Mouse (Mus musculus): ENCODE data around the gene Utrn. TPM values are rescaled to one million over a fixed set of nuclear protein-coding genes. Genes with fewer than 3 reads are reported as not detected.
A peak's percentile ranks its signal among the peaks of the same experiment; 100 is the strongest.

Gene Utrn
- polyA plus RNA-seq, 1 experiment, result 13.9 TPM

DNA sequence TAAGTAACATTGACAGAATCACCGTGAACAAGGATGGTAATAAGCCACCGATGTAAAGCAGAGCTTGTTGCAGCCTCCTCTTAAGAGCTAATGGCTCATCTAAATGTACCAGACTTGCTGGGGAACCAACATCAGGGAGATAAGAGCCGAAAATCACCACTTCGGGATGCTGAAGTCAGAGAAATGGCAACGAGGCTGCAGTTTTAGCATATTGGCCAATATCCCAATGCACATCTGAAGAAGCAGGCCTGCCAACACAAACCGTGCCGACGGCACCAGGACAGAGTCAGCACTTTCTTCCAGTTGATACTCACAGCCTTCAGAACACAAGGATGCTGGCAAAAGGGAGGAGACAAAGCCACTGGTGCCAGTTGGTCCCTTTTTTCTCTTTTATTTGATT, 442.3 kb downstream of the Utrn start:
- H3K4me2 ChIP-seq (ENCODE audit: low read depth), result no peak overlapping the region
- no peak overlapping the region for H3ac ChIP-seq (ENCODE audit: control insufficient read depth, insufficient read length)
- H3K36me3 ChIP-seq (ENCODE audit: control insufficient read depth, insufficient read depth), result no peaks in the 10 kb centered on the region
- H3K79me2 ChIP-seq (ENCODE audit: control insufficient read depth, insufficient read depth), result no peaks in the 10 kb centered on the region
- TF ChIP-seq SRF (IDR thresholded peaks at IDR 0.05; ENCODE audit: control insufficient read depth, insufficient read length, low read depth) (no peak), POLR2AphosphoS2 (IDR thresholded peaks at IDR 0.05; ENCODE audit: insufficient read length, low read depth) (no peak), MYOD1 (IDR thresholded peaks at IDR 0.05; ENCODE audit: control insufficient read depth in 1 of 3, insufficient read length in 2 of 3, low read depth in 2 of 3) (no peak), MAX (IDR thresholded peaks at IDR 0.05; ENCODE audit: low read depth) (no peak), POLR2A (IDR thresholded peaks at IDR 0.05; ENCODE audit: insufficient read length, low read depth) (no peak), MYOG (IDR thresholded peaks at IDR 0.05; ENCODE audit: control insufficient read depth in 1 of 3, insufficient read depth in 1 of 3, insufficient read length in 2 of 3, low read depth in 2 of 3) (no peak)
- no peaks in the 10 kb centered on the region for H3K27me3 ChIP-seq (ENCODE audit: control insufficient read depth, insufficient read depth, insufficient read length)
- no peak overlapping the region for H3K4me3 ChIP-seq

GRCm38 (mm10) chr10:12424944-12425343, 444.2 kb downstream of the Utrn start:
- H3ac ChIP-seq (ENCODE audit: control insufficient read depth, insufficient read length), result no peak overlapping the region
- no peaks in the 10 kb centered on the region for H3K36me3 ChIP-seq (ENCODE audit: control insufficient read depth, insufficient read depth)
- TF ChIP-seq POLR2AphosphoS2 (IDR thresholded peaks at IDR 0.05; ENCODE audit: insufficient read length, low read depth) (no peak), MYOG (IDR thresholded peaks at IDR 0.05; ENCODE audit: control insufficient read depth in 1 of 3, insufficient read depth in 1 of 3, insufficient read length in 2 of 3, low read depth in 2 of 3) (no peak), CEBPB (IDR thresholded peaks at IDR 0.05; ENCODE audit: insufficient read depth, poor library complexity, severe bottlenecking) (no peak), SRF (IDR thresholded peaks at IDR 0.05; ENCODE audit: control insufficient read depth, insufficient read length, low read depth) (no peak), MYOD1 (IDR thresholded peaks at IDR 0.05; ENCODE audit: control insufficient read depth in 1 of 3, insufficient read length in 2 of 3, low read depth in 2 of 3) (no peak), TCF3 (IDR thresholded peaks at IDR 0.05; ENCODE audit: insufficient read length, low read depth) (no peak)
- H3K4me2 ChIP-seq (ENCODE audit: low read depth), result peak overlapping the region; percentile 19
- no peaks in the 10 kb centered on the region for H3K79me2 ChIP-seq (ENCODE audit: control insufficient read depth, insufficient read depth)
- H3K4me3 ChIP-seq, result no peak overlapping the region
- H3K27me3 ChIP-seq (ENCODE audit: control insufficient read depth, insufficient read depth, insufficient read length), result no peaks in the 10 kb centered on the region

DNA sequence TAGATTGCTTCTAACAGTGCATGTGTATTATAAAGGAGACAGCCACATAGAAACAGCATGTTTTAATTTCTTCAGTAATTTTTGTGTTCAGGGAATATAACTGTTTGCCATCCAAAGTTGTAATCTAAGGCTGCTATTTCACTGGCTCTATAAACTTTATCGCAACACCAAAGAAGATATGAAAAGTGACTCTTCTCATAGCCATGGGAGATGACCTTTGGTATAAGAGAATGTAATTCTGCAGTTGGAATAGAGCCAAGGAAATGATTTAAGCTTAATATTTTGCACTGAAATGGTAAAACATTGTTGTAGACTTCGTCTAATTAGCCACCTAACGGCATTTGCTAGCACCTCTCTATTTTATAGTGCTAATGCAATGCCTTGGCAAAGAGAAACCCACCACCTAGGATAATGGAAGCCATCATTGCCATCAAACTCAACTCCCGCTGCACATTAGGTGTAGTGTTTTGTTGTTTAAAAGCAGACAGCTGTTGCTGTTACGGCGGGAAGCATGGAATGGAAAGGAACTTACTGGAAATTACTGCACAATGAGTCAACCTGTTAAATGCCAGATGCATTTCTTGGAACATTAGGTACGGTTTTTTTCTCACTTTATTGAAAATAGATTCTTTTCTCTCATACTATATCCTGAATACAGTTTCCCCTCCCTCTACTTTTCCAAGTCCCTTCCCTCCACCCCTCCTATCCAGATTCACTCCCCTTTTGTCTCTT, 445.0 kb downstream of the Utrn start:
- Histone ChIP-seq H3K4me2 (ENCODE audit: low read depth) (peak overlapping the region; percentile 19), H3K4me3 (no peak overlapping the region), H3K79me2 (ENCODE audit: control insufficient read depth, insufficient read depth) (no peaks in the 10 kb centered on the region), H3K36me3 (ENCODE audit: control insufficient read depth, insufficient read depth) (no peaks in the 10 kb centered on the region), H3ac (ENCODE audit: control insufficient read depth, insufficient read length) (no peak overlapping the region), H3K27me3 (ENCODE audit: control insufficient read depth, insufficient read depth, insufficient read length) (no peaks in the 10 kb centered on the region)
- TF ChIP-seq MYOG (IDR thresholded peaks at IDR 0.05; ENCODE audit: control insufficient read depth in 1 of 3, insufficient read depth in 1 of 3, insufficient read length in 2 of 3, low read depth in 2 of 3) (no peak), MYOD1 (IDR thresholded peaks at IDR 0.05; ENCODE audit: control insufficient read depth in 1 of 3, insufficient read length in 2 of 3, low read depth in 2 of 3) (peak in 1 of 3 experiments; percentile 16)

DNA sequence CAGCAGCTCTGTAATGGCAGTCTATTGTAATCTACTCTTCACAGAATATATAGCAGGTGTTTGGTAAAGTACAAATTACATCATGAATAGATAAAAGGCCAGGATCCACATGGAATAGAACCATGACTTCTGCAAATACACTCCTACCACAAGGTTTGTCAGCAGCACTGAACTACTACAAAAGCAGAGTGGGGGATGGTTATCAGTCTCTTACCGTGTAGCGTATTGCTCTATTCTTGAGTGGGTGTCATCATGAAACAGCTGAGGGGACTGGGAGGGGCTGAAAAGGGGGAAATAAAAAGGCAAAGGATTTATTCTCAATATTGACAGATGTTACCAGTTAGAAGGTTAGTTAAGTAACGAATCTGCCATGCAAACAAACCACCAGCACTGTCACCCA, 454.2 kb downstream of the Utrn start:
- Histone ChIP-seq H3K79me2 (ENCODE audit: control insufficient read depth, insufficient read depth) (no peaks in the 10 kb centered on the region), H3ac (ENCODE audit: control insufficient read depth, insufficient read length) (no peak overlapping the region), H3K27me3 (ENCODE audit: control insufficient read depth, insufficient read depth, insufficient read length) (no peaks in the 10 kb centered on the region), H3K36me3 (ENCODE audit: control insufficient read depth, insufficient read depth) (peaks cover 5% of the 10 kb centered on the region), H3K4me2 (ENCODE audit: low read depth) (no peak overlapping the region), H3K4me3 (no peak overlapping the region)
- TF ChIP-seq TCF3 (IDR thresholded peaks at IDR 0.05; ENCODE audit: insufficient read length, low read depth), result no peak
- TF ChIP-seq POLR2A (IDR thresholded peaks at IDR 0.05; ENCODE audit: insufficient read length, low read depth), result no peak
- no peak for TF ChIP-seq SRF (IDR thresholded peaks at IDR 0.05; ENCODE audit: control insufficient read depth, insufficient read length, low read depth)
- no peak for TF ChIP-seq USF1 (IDR thresholded peaks at IDR 0.05; ENCODE audit: low read depth)
- no peak for TF ChIP-seq TCF12 (IDR thresholded peaks at IDR 0.05; ENCODE audit: insufficient read depth, poor library complexity, severe bottlenecking)
- no peak for TF ChIP-seq MYOG (IDR thresholded peaks at IDR 0.05; ENCODE audit: control insufficient read depth in 1 of 3, insufficient read depth in 1 of 3, insufficient read length in 2 of 3, low read depth in 2 of 3)
- TF ChIP-seq CEBPB (IDR thresholded peaks at IDR 0.05; ENCODE audit: insufficient read depth, poor library complexity, severe bottlenecking), result no peak
- TF ChIP-seq POLR2AphosphoS2 (IDR thresholded peaks at IDR 0.05; ENCODE audit: insufficient read length, low read depth), result no peak
- no peak for TF ChIP-seq MAX (IDR thresholded peaks at IDR 0.05; ENCODE audit: low read depth)
- no peak for TF ChIP-seq E2F4 (IDR thresholded peaks at IDR 0.05; ENCODE audit: insufficient read depth)
- TF ChIP-seq MYOD1 (IDR thresholded peaks at IDR 0.05; ENCODE audit: control insufficient read depth in 1 of 3, insufficient read length in 2 of 3, low read depth in 2 of 3), result no peak
- TF ChIP-seq REST (IDR thresholded peaks at IDR 0.05; ENCODE audit: insufficient read depth, insufficient read length), result no peak

DNA sequence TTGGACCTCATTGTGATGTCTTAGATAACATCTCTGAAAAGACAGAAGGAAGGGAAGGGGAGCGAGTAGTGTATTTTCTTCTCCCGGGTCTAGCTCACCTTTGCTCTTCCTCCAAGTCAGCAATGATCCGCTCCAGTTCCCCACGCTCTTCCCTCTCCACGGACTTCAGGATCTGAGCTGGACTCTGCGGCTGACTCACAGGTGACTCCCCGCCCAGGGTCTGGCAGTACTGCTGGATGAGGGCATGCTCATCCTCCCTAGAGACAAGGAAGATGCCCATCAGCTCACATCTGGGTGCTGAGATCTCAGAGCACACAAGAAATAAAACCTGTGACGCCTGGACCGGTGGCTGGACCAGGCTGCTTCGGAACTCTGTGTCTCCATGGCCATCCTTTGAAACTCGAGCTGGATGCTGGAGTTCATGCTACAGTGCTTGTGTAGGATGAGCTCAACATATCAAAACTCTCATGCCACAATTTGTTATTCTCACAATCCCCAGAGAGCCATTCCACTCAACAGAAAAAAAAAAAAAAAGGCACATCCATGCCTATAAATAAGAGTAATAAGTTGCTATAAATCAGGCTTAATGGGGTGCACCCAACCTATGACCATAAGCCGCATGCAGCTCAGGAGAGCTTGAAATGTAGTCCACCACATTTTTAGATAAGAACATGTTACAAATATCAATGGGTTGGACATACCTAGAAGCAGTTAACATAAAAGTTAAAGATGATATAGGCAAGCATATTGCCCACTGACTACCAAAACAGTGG, 462.6 kb downstream of the Utrn start:
- no peak overlapping the region for H3ac ChIP-seq (ENCODE audit: control insufficient read depth, insufficient read length)
- H3K4me3 ChIP-seq, result no peak overlapping the region
- H3K27me3 ChIP-seq (ENCODE audit: control insufficient read depth, insufficient read depth, insufficient read length), result no peaks in the 10 kb centered on the region
- TF ChIP-seq REST (IDR thresholded peaks at IDR 0.05; ENCODE audit: insufficient read depth, insufficient read length) (no peak), MYOD1 (IDR thresholded peaks at IDR 0.05; ENCODE audit: control insufficient read depth in 1 of 3, insufficient read length in 2 of 3, low read depth in 2 of 3) (no peak), MAX (IDR thresholded peaks at IDR 0.05; ENCODE audit: low read depth) (no peak), TCF12 (IDR thresholded peaks at IDR 0.05; ENCODE audit: insufficient read depth, poor library complexity, severe bottlenecking) (no peak), CEBPB (IDR thresholded peaks at IDR 0.05; ENCODE audit: insufficient read depth, poor library complexity, severe bottlenecking) (no peak), E2F4 (IDR thresholded peaks at IDR 0.05; ENCODE audit: insufficient read depth) (no peak), MYOG (IDR thresholded peaks at IDR 0.05; ENCODE audit: control insufficient read depth in 1 of 3, insufficient read depth in 1 of 3, insufficient read length in 2 of 3, low read depth in 2 of 3) (no peak), POLR2AphosphoS2 (IDR thresholded peaks at IDR 0.05; ENCODE audit: insufficient read length, low read depth) (no peak), USF1 (IDR thresholded peaks at IDR 0.05; ENCODE audit: low read depth) (no peak), TCF3 (IDR thresholded peaks at IDR 0.05; ENCODE audit: insufficient read length, low read depth) (no peak), POLR2A (IDR thresholded peaks at IDR 0.05; ENCODE audit: insufficient read length, low read depth) (no peak), SRF (IDR thresholded peaks at IDR 0.05; ENCODE audit: control insufficient read depth, insufficient read length, low read depth) (no peak)
- no peak overlapping the region for H3K4me2 ChIP-seq (ENCODE audit: low read depth)
- peaks cover 31% of the 10 kb centered on the region for H3K36me3 ChIP-seq (ENCODE audit: control insufficient read depth, insufficient read depth)
- H3K79me2 ChIP-seq (ENCODE audit: control insufficient read depth, insufficient read depth), result no peaks in the 10 kb centered on the region

Measured in myocyte (in vitro differentiated cells).